Mouse (Mus musculus): Measurements from ENCODE around the gene Frmd4b.

DNA sequence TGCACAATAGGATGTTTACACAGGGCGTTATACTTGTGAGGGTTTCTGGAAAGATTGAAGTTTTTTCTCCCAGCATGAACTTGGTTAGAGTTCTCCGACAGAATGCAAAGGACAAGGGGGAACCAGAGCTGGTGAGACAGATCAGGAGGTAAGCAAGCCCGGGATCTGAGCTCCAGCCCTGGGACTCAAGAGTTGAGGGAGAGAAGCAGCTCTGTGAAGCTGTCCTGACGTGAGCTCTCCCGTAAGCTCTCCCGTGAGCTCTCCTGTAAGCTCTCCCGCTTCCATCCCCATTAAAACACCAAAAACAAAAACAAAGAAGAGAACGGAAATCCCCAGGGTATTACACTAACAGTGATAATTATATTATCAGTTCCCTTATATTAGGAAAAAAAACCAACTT is 262.2 kb downstream of the Frmd4b start:
- TF ChIP-seq CTCF (IDR thresholded peaks at IDR 0.05; ENCODE audit: extremely low read depth, insufficient read length, insufficient replicate concordance, low read depth, low read length), result no peak
- TF ChIP-seq POLR2A (IDR thresholded peaks at IDR 0.05; ENCODE audit: low read depth, low read length), result no peak

All from small intestine, adult 2 months (tissue).